Mouse (Mus musculus): Measurements from ENCODE around the gene BC005624. TPM values are rescaled to one million over a fixed set of nuclear protein-coding genes. Genes with fewer than 3 reads are reported as not detected.

The BC005624 gene
- total and polyA plus RNA-seq, 3 experiments, result 39.6 to 63.0 TPM; not detected in 1

DNA sequence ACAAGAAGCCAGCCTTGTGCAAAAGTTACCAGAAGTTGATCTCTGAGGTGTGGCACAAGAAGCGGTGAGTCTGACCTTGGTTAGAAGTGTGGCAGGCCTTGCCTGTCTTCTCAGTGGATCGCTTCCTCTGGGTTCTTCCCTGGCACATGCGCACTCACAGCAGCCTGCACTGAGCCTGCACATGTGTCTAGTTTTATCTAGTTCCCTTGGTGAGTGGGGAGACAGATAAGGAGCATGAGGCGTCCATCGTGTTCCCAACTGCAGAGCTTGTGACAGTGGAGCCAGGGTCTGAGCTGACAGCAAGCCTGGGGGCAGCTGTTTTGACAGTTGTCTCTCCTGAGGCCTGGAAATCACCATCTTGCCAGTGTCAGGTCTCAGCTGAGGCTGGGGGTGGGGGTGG, 24.4 kb upstream of the BC005624 start (continued):
- TF ChIP-seq MYB (IDR thresholded peaks at IDR 0.05; ENCODE audit: low read depth, low read length), result peak; percentile 46; the same call in 1 of the 2 replicates
- peak; percentile 99 for TF ChIP-seq GATA1 (IDR thresholded peaks at IDR 0.05; ENCODE audit: low read depth, low read length)
- TF ChIP-seq MYC (IDR thresholded peaks at IDR 0.05; ENCODE audit: low read depth, low read length), result peak; percentile 99
- TF ChIP-seq CHD1 (IDR thresholded peaks at IDR 0.05; ENCODE audit: low read depth, low read length), result no peak

DNA sequence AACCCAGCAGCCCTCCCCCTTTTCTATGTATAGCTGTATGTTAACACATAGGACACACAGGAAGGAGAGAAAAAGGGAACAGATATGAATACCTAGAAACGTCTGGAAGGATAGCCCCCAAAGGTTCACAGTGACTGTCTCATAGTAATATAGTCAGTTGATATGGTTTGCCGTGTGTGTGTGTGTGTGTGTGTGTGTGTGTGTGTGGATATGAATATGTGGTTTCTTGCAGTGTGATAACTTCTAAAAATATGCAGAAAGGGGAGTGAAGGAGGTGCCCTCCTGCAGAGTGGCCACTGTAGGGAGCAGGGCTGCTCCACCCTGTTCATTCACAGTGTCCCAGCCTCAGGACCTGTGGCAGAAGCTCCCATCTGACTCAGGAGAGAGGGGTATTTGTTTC, 23.5 kb upstream of the BC005624 start:
- peak overlapping the region; percentile 87 for H3K9ac ChIP-seq (ENCODE audit: control insufficient read depth, low read depth, low read length, poor library complexity, severe bottlenecking)
- H3K27me3 ChIP-seq (ENCODE audit: control insufficient read depth in 1 of 2, insufficient read depth in 2 of 2, low read length in 2 of 2), result no peaks in the 10 kb centered on the region
- H3K27ac ChIP-seq (ENCODE audit: control insufficient read depth, low read depth, low read length), result peak overlapping the region; percentile 98
- H3K36me3 ChIP-seq (ENCODE audit: control insufficient read depth in 1 of 2, insufficient read depth in 2 of 2, low read length in 2 of 2), result peaks cover 0 to 9% of the 10 kb centered on the region in 2 experiments; a peak in 2 of 4 replicates
- H3K4me1 ChIP-seq (ENCODE audit: control insufficient read depth in 1 of 2, insufficient read depth in 2 of 2, low read length in 2 of 2), result peaks cover 15 to 22% of the 10 kb centered on the region in 2 experiments
- peak overlapping the region; percentile 63 to 76 for H3K4me3 ChIP-seq (ENCODE audit: control insufficient read depth in 1 of 2, insufficient read depth in 1 of 2, low read depth in 2 of 2, low read length in 2 of 2)
- DNase-seq (ENCODE audit: low read depth, low spot score), result peak; percentile 64
- no peaks in the 10 kb centered on the region for H3K9me3 ChIP-seq (replicated peaks; ENCODE audit: insufficient read depth, low read length)
- H3K79me2 ChIP-seq (ENCODE audit: control insufficient read depth, insufficient read depth, low read length, poor library complexity), result peaks cover 3% of the 10 kb centered on the region; the same call in 1 of the 2 replicates
- TF ChIP-seq POLR2A (IDR thresholded peaks at IDR 0.05; ENCODE audit: control insufficient read depth in 1 of 2, insufficient read depth in 1 of 2, low read depth in 1 of 2, low read length in 2 of 2, poor library complexity in 1 of 2) (no peak), UBTF (IDR thresholded peaks at IDR 0.05; ENCODE audit: borderline replicate concordance, insufficient read depth, low read depth, low read length) (no peak), SMC3 (IDR thresholded peaks at IDR 0.05; ENCODE audit: low read depth, low read length) (no peak), MYB (IDR thresholded peaks at IDR 0.05; ENCODE audit: low read depth, low read length) (peak; percentile 48; the same call in 1 of the 2 replicates), SIN3A (IDR thresholded peaks at IDR 0.05; ENCODE audit: low read length) (peak; percentile 56), MXI1 (IDR thresholded peaks at IDR 0.05; ENCODE audit: low read depth, low read length) (peak; percentile 56; the same call in 1 of the 2 replicates), CHD2 (IDR thresholded peaks at IDR 0.05; ENCODE audit: low read length) (no peak), ZKSCAN1 (IDR thresholded peaks at IDR 0.05; ENCODE audit: low read depth, low read length) (no peak), ZMIZ1 (IDR thresholded peaks at IDR 0.05; ENCODE audit: low read depth, low read length) (0 out of 2 replicates have a peak, but pooled peaks have one; percentile 41), NELFE (IDR thresholded peaks at IDR 0.05; ENCODE audit: low read depth, low read length) (no peak; the same call in 1 of the 2 replicates), GABPA (IDR thresholded peaks at IDR 0.05; ENCODE audit: low read depth, low read length) (no peak), ETS1 (IDR thresholded peaks at IDR 0.05; ENCODE audit: low read depth, low read length) (peak; percentile 73), POLR2AphosphoS2 (IDR thresholded peaks at IDR 0.05; ENCODE audit: low read length) (no peak), USF2 (IDR thresholded peaks at IDR 0.05; ENCODE audit: borderline replicate concordance in 1 of 2, insufficient read depth in 1 of 2, low read depth in 1 of 2, low read length in 2 of 2) (no peak), BHLHE40 (IDR thresholded peaks at IDR 0.05; ENCODE audit: borderline replicate concordance, low read depth, low read length) (no peak), JUND (IDR thresholded peaks at IDR 0.05; ENCODE audit: low read depth, low read length) (no peak), KAT2A (conservative IDR thresholded peaks at IDR 0.05; ENCODE audit: low read depth, low read length) (no peak), ELF1 (IDR thresholded peaks at IDR 0.05; ENCODE audit: low read depth, low read length) (no peak), GATA1 (IDR thresholded peaks at IDR 0.05; ENCODE audit: low read depth, low read length) (peak; percentile 38; the same call in 1 of the 2 replicates), CHD1 (IDR thresholded peaks at IDR 0.05; ENCODE audit: low read depth, low read length) (0 out of 2 replicates have a peak, but pooled peaks have one; percentile 70), RAD21 (IDR thresholded peaks at IDR 0.05; ENCODE audit: low read depth, low read length) (no peak), TBP (IDR thresholded peaks at IDR 0.05; ENCODE audit: low read depth, low read length) (no peak), MAZ (IDR thresholded peaks at IDR 0.05; ENCODE audit: low read depth, low read length) (peak; percentile 61; the same call in 1 of the 2 replicates), MYC (IDR thresholded peaks at IDR 0.05; ENCODE audit: low read depth, low read length) (no peak), ZNF384 (IDR thresholded peaks at IDR 0.05; ENCODE audit: low read depth, low read length) (0 out of 2 replicates have a peak, but pooled peaks have one; percentile 27), TAL1 (IDR thresholded peaks at IDR 0.05; ENCODE audit: low read length) (peak; percentile 16; the same call in 1 of the 2 replicates), ZC3H11A (IDR thresholded peaks at IDR 0.05; ENCODE audit: low read depth, low read length) (0 out of 2 replicates have a peak, but pooled peaks have one; percentile 6), USF1 (IDR thresholded peaks at IDR 0.05; ENCODE audit: low read depth, low read length) (no peak), EP300 (IDR thresholded peaks at IDR 0.05; ENCODE audit: low read depth in 1 of 2, low read length in 2 of 2) (peak; percentile 65 to 69), MEF2A (IDR thresholded peaks at IDR 0.05; ENCODE audit: extremely low read depth, insufficient replicate concordance, low read depth, low read length, poor library complexity, severe bottlenecking) (peak; percentile 76; the same call in 1 of the 2 replicates), POLR2AphosphoS5 (IDR thresholded peaks at IDR 0.05; ENCODE audit: borderline replicate concordance, low read depth, low read length) (no peak), TCF12 (IDR thresholded peaks at IDR 0.05; ENCODE audit: low read depth, low read length) (peak; percentile 53), HCFC1 (IDR thresholded peaks at IDR 0.05; ENCODE audit: low read depth, low read length) (0 out of 2 replicates have a peak, but pooled peaks have one; percentile 34)

All from MEL (cell line).